Mouse (Mus musculus) testis, adult 2 months (tissue): ENCODE results near the gene C8b.

Experiments
- CTCF ChIP-seq: fragments of 200-500 bp; IDR thresholded peaks from 2 replicates; pipeline ENCODE4 v1.5.1; 2012; ENCODE audit warnings: low read depth, mild to moderate bottlenecking, inconsistent platforms, low read length, moderate library complexity; ENCODE audit not compliant: control insufficient read depth, insufficient read depth, insufficient replicate concordance
- POLR2A ChIP-seq: fragments of 200-500 bp; IDR thresholded peaks from 2 replicates; pipeline ENCODE4 v1.6.1; 2012; ENCODE audit warnings: low read depth, mild to moderate bottlenecking, inconsistent platforms, low read length, moderate library complexity; ENCODE audit not compliant: control insufficient read depth

- TF ChIP-seq POLR2A (no peak), CTCF (no peak)
Observed at GRCm38 (mm10) chr4:104843546-104843945, 77.4 kb downstream of the C8b start.
